Mouse (Mus musculus) cerebellum, adult 18-20 months (tissue): ENCODE results near the gene Mllt10.

Source experiments
- DNase-seq, 2 experiments: peaks; one replicate each; pipeline ENCODE4 v3.0.0; 2021

The Mllt10 gene

GRCm38 (mm10) chr2:18205118-18205517 lies 150.1 kb downstream of the Mllt10 start:
- peak; percentile 27 to 50 for DNase-seq

DNA sequence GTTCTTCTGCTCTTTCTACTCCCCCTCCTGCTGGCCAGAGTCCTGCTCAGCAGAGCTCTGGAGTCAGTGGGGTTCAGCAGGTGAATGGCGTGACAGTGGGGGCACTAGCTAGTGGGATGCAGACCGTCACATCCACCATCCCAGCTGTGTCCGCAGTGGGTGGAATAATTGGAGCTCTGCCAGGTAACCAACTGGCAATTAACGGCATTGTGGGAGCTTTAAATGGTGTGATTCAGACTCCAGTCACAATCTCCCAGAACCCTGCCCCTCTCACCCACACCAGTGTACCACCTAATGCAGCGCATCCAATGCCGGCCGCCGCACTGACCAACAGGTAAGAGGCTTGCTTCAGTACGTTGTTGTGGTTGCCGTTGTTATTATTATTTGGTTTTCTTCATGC lies 151.8 kb downstream of the Mllt10 start:
- no peak for DNase-seq

DNA sequence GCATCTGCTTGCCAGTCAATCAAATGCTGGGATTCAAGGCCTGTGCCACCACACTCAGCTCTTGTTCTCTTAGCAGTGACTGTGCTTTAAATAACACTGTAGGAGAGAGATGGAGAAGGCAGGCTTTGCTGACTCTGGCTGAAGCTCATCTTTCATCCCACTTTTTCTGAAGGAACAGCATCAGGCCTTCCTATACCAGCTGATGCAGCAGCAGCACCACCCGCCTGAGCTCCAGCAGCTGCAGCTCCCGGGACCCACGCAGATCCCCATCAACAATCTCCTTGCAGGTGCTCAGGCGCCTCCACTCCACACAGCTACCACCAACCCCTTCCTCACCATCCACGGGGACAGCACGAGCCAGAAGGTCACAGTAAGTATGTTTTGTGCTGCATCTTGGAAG lies 153.5 kb downstream of the Mllt10 start:
- peak in 1 of 2 experiments; percentile 26 for DNase-seq

- DNase-seq = peak; percentile 50 to 63
Measured at GRCm38 (mm10) chr2:18209211-18209823, 154.3 kb downstream of the Mllt10 start.

DNA sequence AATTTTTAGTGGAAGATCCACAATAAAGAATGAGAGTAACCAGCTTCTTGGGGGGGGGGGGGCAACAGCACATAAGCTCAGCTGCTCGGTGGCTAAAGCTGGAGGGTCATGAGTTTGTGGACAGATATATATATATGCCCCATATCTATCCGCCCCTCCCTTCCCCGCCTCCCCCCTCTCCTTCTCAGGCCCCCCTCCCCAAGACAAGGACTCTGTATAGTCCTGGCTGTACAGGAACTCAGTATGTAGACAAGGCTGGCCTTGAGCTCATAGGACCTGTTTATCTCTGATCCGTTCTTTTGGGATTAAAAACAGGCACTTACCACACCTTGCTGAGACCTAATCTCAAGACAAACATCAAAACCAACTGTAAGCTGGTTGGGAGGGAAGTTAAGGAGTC lies 154.9 kb downstream of the Mllt10 start:
- DNase-seq = no peak

GRCm38 (mm10) chr2:18214031-18214430 lies 159.0 kb downstream of the Mllt10 start:
- no peak for DNase-seq

- DNase-seq = peak; percentile 89 to 96
Measured at GRCm38 (mm10) chr2:18217867-18218266, 162.8 kb downstream of the Mllt10 start.

DNA sequence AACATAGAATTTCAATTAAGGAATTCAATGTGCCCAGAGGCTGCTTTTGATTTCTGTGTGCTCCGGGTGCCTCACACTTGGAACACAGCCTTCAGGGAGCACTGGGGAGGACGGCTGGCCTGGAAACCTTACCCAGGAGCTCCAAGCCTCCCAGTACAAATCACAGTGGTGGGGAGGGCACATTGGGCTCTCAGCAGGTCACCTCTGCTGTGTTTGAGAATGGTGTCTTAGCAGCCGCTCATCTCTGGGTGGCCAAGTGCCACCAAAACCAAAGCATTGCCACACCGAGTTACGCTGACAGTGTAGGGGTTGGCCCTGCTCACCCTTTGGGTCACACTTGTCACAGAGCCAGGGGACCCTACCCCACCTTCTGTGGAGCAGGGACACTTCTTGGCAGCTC lies 163.5 kb downstream of the Mllt10 start:
- DNase-seq = peak; percentile 66 to 67

DNA sequence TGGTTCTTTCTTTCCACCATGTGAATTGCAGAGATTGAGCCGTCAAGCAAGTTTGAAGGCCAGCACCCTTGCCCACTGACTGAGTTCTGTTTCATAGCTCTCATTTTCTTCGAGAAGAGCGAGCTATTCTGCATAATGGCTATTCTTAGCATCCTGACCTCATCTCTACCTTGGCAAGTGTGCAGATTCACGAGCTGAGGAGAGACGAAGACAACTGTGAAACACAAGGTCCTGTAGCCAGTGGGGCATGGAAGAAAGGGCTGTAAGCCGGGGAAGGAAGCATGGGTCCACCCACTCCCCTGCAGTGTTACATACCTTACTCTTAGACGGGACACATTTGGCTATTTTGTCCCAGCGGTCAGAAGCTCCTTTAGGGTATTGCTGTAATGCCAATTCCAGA lies 164.1 kb downstream of the Mllt10 start:
- peak; percentile 38 to 52 for DNase-seq

- DNase-seq = peak in 1 of 2 experiments; percentile 32
Measured at GRCm38 (mm10) chr2:18219569-18219968, 164.5 kb downstream of the Mllt10 start.

- no peak for DNase-seq
Measured at GRCm38 (mm10) chr2:18228486-18229062, 173.5 kb downstream of the Mllt10 start.

- DNase-seq = no peak
Measured at GRCm38 (mm10) chr2:18229279-18229678, 174.2 kb downstream of the Mllt10 start.

DNA sequence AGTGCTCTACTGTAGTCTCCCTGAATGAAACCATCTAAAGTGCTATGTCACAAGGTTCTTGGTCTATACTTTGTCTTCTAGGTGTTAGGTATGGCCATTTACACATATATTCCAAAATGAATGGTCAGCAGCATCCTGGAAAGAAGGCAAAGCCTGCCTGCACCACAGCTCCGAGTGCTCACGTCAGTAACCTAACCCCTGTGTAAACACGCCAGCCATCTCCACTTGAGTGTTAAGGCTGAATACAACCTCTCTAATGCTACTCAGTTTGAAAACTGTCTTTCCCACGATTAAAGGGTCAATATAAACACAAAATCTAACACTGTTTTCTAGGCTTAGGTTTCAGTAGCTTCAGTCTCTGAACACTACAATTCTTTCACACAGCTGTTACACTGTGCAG lies 176.1 kb downstream of the Mllt10 start:
- no peak for DNase-seq

- no peak for DNase-seq
Measured at GRCm38 (mm10) chr2:18232883-18233567, 178.0 kb downstream of the Mllt10 start.

DNA sequence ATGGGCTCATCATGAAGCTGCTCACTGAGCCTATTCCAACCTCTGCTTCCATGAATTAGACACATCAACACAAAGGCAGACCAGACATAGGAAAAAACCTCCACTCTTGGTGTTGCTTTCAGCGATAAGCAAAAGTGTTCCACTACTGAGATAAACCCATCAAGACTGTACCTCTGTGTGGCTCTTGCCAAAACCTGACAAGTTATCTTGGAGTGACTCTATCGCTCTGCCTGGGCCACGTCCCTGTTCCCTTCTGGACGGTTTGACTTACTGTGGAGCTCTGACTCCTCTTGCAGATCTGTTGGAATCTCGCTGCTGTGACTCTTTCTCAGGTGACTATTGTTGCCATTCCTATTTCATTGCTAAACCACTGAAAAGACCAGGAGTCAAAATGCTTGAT lies 180.5 kb downstream of the Mllt10 start:
- no peak for DNase-seq

DNA sequence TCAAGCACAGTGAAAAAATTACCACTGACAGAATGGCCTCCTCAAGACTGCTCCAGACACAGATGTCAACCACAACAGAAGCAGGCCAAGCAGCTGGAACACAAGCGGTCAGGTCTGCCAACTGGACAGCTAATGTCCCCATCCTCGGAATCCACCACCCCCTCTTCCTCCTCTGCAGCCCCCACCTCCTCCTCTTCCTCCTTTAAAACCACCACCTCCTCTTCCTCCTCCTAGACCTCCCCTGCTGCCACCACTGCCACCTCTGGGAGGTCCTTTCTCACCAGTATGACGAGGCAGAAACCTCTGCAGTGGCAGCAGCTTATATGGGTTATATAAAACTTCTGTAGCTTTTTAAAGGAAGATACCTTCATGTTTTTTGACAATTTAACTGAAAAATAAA lies 194.2 kb downstream of the Mllt10 start:
- DNase-seq = no peak
